Mouse (Mus musculus) heart, postnatal 36 days (tissue): ENCODE measurements around the gene Mipep. TPM values are rescaled to one million over a fixed set of nuclear protein-coding genes. Genes with fewer than 3 reads are reported as not detected.
A peak's percentile ranks its signal among the peaks of the same experiment; 100 is the strongest.

Source experiments
- DNase-seq, 2 experiments: peaks; one replicate each; pipeline ENCODE4 v3.0.0; 2021 to 2022
- intact Hi-C: fragments of 180-260 bp; cut with DNase I; formaldehyde crosslinking; loops from one replicate; pipeline ENCODE4 v1.15.1; 2025
- total RNA-seq, 2 experiments: library from RNA; stranded (reverse); gene quantifications; 2 replicates each; pipeline ENCODE4 v1.2.3; 2021

Gene Mipep
- total RNA-seq, 2 experiments from 2014 or later, result 61.9 to 62.4 TPM

DNA sequence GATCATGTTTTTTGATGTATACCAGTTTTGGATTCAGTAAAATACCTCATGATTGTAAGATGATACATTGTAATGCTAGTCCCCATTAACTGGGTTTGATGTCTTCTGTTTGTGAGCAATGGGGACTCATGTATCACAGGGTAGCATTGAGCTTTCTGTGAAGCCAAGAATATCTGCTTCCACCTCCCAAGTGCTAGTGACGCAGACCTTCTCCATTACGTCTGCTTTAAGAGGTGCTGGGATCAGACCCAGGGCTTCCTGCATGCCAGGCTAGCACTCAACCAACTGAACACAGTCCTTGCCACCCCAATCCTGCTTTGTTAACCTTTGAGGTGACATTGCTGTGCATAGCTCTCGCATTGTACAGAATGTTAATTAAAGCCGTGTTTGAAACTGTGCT lies 14.3 kb downstream of the Mipep start:
- DNase-seq, result no peak
- intact Hi-C loops, result loop anchor here (1.0 to 2.0 kb wide), 3 partner anchors 287 to 496 kb away; no protein-coding TSS in a partner anchor

DNA sequence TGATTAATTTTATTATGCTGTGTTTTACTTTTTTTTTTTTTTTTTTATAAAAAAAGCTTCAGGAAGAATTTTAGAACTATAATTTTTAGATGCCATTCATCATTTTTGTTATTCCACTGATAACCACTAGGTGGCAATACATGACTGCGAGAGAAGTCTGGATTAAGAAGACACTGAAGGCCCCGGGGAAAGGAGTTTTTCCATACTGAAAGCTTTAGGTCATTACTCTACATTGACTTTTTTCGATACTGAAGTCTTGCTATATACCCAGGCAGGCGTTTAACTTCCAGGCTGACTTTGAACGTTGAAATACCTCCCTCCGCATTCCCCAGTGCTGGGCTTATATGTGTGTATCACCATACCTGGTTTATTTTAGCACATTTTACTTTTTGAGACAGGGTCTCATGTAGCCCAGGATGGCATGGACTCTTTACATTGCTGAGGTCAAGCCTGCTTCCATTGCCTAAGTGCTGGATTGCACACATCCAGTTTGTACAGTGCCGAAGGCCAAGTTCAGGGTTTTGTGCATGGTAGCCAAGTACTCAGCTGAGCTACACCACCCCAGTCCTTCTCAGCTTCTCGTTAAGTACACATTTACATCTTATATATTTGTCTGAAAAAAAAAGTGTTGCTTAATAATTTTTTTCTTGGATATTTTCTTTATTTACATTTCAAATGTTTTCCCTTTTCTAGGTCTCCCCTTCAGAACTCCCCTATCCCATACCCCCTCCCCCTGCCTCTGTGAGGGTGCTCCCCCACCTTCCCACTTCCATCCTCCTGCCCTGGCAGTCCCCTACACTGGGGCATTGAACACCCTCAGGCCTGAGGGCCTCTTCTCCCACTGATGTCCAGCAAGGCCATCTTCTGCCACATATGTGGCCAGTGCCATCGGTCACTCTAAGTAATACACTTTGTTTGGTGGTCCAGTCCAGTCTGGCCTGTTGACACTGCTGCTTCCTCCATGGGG lies 15.7 kb downstream of the Mipep start:
- DNase-seq, result peak in 1 of 2 experiments; percentile 21
- intact Hi-C loops, result loop anchor here (1.0 to 5.0 kb wide), 4 partner anchors 42 to 495 kb away; no protein-coding TSS in a partner anchor

DNA sequence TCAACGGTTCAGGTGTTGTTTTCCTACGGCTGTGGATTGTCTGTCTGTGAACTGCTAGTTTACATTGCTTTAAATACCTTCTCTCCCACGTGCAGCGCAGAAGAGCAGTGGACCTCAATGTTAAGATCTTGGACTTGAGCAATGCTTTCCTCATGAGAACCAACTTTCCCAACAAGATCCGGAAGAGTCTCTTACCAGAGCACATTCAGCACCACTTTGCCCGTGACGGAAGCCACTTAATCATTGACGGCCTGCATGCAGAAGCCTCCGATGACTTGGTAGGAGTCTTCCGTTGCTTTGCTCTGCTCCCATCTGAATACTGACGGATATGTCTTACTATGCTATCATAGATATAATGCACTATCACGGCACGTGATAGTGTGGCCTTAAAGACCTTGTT lies 17.7 kb downstream of the Mipep start:
- intact Hi-C loops, result loop anchor here (5.0 kb wide), 1 partner anchor 40 kb away; no protein-coding TSS in a partner anchor
- DNase-seq, result no peak

DNA sequence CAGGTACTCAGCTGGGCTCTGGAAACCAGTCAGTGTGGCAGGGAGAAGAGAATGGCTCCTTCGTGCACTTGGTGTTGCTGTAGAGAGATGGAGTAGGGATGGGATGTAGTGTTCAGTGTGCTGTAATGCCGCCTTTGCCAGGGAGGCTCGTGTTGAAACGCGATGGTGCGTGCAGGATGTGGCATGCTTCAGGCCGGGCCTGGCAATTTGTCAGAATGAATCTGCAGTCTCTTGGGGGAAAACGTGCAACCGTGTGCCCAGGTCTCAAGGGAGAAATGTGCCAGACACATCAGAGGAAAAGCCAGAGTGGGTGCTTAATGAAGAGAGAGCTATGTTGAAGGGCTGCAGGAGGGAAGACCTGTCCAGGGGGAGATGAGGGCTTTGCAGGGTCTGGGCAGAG lies 20.6 kb downstream of the Mipep start:
- no peak for DNase-seq
- intact Hi-C loops, result loop anchor here (5.0 kb wide), 1 partner anchor 37 kb away; no protein-coding TSS in a partner anchor

DNA sequence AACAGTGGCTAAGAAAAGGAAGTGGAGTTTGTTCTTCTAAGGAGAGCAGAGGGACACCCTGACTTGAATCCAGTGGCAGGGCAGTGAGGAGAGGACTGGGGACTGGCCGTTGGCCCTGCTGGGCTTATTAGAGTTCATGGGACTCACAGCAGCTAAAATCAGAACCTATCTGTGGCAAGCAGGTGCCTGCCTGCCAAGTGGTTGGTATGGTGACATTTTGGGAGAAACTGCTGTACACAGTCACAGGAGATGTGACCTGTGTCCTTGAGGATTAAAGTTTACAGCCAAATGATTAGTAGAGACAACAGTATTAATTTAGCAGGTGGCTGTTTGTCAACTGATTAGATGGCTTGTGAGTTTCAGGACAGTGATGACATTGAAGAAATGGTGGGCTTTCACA lies 21.5 kb downstream of the Mipep start:
- peak; percentile 11 for DNase-seq
- intact Hi-C loops, result no loop called here

DNA sequence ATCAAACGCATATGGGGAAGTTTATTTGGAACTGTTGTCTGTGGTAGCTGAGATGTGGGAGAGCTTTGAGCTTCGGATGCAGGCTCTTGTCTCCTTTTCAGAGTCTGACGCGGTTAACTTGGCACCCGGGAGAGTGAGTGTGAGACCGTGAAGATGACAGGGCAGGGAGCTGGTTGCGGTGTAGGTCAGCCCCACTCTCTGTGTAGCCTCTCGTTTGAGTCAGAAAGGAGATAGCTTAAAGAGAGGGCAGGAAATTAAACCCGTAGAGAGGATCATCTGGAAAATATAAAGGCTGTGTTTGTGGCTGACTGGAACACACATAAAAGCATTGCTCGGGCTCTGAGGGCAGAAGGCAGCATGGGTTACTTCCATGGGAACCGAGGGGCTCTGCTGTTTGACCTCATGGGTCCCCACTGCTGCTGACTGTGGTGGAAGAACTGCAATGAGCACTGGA lies 22.5 kb downstream of the Mipep start:
- intact Hi-C loops, result no loop called here
- no peak for DNase-seq

DNA sequence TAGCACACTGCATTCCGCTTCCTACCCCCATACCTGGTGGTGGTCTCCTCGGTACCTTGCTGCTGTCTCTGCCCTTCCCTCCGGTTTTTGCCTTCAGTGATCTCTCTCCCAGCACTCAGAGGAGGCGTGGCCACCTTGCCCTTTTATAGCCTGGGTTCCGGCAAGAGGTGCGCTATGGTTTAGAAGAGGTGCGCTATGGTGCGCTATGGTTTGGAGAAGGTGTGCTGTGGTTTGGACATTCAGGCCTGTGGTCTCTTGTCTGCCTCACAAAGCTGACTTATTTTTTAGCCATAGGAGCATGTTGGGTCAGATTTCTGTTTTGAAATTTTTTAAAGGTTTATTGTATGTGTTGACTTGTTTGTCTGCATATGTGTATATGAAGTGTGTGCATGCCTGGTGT lies 25.5 kb downstream of the Mipep start:
- intact Hi-C loops, result no loop called here

DNA sequence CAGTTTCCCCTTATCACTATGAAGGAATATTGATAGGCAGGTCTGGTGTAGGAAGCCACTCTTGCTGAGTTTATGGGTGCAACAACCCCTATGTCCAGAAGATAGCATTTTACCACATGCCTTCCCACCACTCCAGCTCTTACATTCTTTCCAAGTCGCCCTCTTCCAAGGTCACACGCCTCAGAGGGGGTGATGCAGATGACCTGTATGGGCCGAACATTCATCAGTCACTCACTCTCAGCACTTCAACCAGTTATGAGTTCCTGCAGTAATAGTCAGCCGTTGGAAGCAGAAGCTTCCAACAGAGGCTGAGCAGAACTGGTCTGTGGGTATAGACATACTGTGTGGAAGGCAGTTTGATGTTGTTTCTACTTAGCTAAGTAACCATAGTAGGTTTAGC lies 27.2 kb downstream of the Mipep start:
- DNase-seq, result no peak
- intact Hi-C loops, result no loop called here

More for the DNA sequence above, 25.5 kb downstream of the Mipep start:
- DNase-seq, result no peak

DNA sequence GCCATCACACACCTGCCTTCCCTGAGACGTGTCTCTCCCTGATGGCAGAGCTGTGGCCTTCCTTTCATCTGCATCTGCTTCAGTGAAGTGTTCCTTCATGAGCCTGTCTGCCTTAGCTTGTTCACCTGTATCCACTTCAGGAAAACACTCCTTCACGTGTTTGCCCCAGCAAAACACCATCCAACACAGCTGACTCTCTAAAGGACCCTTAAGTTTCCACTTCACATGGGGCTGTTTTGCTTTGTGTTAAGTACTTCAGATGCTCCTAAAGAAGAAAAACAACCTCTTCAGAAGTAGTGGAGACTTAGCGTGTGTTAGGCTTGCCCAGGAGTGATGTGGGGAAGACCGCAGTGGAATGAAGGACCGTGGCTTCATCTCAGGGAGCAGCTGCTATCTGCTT lies 30.7 kb downstream of the Mipep start:
- intact Hi-C loops, result no loop called here
- no peak for DNase-seq

DNA sequence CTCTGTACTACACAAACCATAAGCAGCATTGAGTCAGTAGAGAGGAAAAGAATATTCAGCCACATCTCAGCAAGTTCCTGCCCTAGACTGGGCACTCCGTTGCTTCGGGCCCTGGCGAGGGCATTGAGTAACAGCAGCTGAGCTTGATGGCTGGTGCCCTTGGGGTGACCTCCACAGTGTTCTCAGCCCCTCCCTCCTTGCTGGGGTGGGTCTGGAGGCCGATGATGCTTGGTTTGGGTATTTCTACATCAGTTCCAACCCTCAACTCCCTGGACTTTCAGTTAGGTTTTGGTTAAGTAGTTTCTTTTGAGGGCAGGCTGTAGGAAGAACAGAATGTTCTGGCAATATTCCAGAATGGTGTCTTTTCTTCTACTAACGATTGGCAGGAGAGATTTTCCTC lies 33.7 kb downstream of the Mipep start:
- intact Hi-C loops, result no loop called here

DNA sequence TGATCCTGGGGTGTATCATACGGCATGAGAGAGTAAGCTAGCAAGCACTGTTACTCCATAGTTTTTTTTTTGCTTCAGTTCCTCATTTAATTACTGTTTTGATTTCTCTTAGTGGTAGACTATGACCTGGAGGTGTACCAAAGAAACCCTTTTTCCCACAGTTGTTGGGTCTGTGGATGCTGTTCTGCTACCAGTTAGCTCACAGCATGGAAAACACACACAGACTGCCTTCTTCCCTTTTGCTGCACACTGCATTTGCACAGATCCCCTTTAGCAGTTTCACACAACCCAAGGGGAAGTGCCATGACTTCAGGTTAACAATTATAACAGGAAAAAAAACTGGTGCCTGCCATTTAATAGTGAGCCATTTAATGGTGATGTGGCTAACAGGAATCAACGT lies 45.7 kb downstream of the Mipep start:
- intact Hi-C loops, result no loop called here
- DNase-seq, result no peak

More for the DNA sequence above, 33.7 kb downstream of the Mipep start:
- DNase-seq, result no peak

DNA sequence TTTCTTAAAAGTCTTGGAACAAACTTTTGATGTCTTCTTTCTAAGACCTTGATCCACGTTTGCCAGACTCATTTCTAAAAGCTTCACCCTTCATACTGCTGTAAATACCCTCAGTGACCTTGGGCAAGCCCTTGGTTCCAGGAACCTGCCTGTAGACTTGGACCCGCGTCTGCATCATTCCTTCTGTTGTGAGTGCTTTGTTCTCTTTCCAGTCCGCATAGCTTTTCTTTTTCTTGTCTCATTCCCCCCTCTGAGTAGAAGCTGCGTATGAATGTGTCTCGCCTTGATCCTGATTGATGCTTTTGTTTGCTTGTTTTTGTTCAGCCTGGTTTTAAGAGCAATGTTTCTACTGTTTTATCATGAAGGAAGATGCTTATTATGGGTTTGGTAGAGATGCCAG lies 52.3 kb downstream of the Mipep start:
- no peak for DNase-seq
- intact Hi-C loops, result no loop called here

DNA sequence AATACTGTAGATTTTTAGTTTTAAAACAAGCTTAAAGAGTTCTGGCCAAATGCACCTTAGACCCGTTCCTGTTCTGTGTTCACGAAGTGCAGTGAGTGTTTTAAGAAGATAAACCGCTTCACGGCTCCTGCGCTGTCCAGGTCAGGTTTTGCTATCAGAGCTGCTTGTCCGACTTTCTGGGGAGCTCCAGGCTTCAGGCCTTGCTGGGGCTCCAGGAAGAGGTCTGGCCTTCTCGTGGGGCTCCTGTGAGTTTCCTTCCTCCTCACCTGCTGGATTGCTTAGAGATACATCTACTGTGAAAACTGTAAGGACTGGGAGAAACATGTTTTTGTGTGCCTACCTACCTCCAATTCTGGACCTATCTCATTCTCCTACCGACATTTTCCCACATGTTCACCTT lies 55.3 kb downstream of the Mipep start:
- intact Hi-C loops, result loop anchor here (5.0 kb wide), 1 partner anchor 37 kb away; no protein-coding TSS in a partner anchor

DNA sequence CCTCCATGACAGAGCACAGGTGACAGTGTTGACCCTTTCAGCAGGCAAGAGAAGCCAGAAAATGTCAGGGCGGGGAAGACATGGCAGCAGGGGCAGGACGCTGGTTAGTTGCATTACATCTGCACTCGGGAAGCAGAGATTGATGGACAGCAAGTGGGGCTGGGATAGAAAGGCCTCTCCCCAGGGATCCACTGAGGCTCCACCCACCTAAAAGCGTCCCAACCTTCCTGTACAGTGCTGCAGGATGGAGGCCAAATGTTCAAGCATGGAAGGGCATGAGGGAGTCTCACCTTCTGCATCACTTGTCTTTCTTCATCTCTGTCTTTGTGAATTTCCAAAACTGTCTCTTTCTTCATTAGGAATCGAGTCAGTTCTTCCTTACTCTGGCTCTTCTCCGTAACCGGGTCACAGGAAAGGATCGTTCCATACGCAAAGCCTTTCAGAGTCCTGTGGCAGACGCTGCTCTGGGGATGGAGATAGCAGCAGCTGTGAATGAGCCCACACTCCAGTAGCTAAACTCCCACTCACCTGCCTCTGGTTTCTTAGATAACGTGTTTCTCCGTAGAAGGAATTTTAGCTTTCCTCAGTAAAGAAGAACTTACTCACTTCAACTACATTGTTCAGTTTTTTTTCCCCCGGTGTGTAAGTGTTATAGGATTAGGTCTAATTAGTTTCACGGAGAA lies 57.7 kb downstream of the Mipep start:
- no peak for DNase-seq
- intact Hi-C loops, result loop anchor here (5.0 kb wide), 1 partner anchor 40 kb away; no protein-coding TSS in a partner anchor

More for the DNA sequence above, 55.3 kb downstream of the Mipep start:
- no peak for DNase-seq

DNA sequence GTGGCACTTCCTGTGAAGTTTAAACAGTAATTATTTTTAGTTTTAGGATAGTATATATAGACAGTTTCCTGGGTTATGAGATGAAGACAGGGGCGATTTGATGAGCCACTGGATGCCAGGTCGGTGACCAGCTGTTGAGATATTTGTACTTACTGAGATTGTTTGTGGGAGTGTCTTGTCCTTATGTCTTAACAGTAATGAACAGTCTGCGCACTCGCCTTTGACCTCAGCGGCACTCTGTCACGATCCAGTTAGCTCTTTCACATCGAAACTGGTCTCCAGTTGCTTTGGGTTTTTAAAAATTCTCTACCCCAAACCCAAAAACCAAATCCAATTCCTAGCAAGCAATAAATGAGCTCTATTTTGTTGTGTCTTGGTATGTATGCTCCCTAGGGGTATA lies 59.2 kb downstream of the Mipep start:
- DNase-seq, result no peak
- intact Hi-C loops, result loop anchor here (5.0 kb wide), 1 partner anchor 41 kb away; no protein-coding TSS in a partner anchor

DNA sequence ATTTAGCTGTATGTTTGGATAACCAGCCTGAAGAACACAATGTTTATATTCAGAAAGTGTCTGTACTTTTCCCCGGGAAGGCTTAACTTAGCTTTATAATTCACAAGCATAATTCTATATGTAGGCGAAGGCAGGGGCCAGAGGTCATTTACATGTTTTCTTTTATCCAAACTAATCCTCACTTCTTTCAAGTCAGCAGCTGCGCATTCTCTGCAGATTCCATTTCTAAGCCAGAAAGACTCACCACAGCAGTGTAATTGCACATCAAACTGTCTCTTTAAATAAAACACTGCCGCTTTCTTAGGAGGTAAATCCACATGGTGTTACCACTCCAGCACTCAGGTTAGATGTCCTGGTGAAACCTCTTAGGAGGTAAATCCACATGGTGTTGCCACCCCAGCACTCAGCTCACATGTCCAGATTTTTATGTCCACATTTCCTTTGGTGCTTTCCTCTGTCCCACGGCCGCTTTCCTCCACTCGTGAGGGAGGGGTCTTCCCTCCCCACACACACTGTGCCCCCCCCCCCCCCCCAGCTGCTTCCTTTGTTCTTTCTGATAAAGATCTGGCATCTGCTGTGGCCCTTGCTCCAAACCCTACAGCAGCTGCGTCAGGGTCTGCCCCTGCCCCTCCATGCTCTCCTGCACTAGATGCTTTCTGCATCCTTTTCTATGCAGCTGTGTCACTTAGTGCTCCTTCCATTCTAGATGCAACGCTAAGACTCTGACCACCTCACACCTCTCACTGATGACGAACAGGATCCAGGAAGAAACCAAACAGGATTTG lies 61.1 kb downstream of the Mipep start:
- intact Hi-C loops, result no loop called here
- no peak for DNase-seq

DNA sequence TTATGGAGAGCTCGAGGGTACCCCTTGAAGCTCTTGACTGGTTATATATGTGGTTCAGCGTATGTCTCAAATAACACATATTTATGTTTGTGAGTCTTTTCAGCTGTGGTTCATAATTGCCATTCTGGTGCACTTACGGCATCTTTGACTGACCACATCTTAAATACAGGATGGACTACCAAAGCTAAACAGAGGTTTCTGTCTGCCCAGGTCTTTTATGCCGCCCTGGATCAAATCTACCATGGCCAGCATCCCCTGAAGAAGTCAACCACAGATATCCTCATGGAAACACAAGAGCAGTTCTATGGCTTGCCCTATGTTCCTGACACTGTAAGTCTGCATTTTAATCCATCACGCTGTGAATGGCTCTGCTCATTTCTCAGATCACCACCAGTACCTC lies 61.8 kb downstream of the Mipep start:
- no peak for DNase-seq
- intact Hi-C loops, result no loop called here

DNA sequence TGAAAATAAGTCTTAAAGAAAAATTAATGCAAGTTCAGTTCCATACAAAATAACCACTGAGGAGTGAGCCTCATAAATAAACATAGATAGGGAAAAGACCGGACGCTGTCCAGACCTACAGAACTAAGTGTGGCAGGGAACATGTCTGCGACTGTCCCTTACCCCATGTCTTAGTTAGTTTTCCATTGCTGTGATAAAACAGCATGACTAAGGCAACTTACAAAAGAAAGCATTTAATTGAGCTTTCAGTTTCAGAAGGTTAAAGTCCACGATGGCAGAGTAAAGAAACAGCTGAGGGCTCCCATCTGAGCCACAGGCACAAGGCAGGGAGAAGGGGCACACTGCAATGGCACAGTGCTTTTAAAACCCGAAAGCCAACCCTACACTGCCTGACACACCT lies 63.8 kb downstream of the Mipep start:
- intact Hi-C loops, result no loop called here
- no peak for DNase-seq

DNA sequence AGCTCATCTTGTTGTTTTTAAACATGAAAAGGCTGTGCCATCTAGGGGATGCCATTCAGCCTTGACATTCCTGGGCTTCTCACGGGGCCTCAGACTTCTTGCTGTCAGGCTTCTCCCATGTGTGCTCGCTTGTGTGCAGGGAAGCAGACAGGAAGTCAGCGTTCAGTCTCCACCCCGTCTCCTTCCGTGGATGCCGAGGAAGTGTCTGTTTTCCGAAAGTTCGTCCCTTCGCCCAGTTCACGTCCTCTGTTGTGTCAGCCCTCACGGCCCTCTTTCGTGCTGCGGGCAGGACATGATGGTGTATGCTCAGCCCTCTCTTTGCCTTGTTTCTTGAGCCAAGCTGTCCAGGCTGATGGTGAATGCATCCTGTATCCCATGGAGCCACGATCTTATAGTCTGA lies 65.7 kb downstream of the Mipep start:
- DNase-seq, result peak in 1 of 2 experiments; percentile 3
- intact Hi-C loops, result no loop called here

DNA sequence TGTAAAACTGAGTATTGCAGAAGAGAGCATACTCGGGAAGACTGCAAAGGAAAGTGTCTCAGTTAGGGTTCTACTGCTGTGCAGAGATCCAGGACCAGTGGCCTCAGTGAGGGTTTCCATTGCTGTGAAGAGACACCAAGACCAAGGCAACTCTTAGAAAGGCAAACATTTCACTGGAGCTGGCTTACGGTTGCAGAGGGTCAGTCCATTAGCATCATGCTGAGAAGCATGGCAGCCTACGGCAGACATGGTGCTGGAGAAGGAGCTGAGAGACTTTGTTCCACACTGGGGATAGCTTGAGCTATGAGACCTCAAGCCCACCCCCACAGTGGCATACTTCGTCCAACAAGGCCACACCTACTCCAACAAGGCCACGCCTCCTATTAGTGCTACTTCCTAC lies 67.3 kb downstream of the Mipep start:
- no peak for DNase-seq

More for the DNA sequence above, 67.3 kb downstream of the Mipep start:
- intact Hi-C loops, result no loop called here
